Mouse (Mus musculus) fibroblast of lung, adult 2 months (primary cell): ENCODE data around the gene Ccdc183.
A peak's percentile ranks its signal among the peaks of the same experiment; 100 is the strongest.

Experiments
- DNase-seq: peaks from one replicate; pipeline ENCODE4 v3.0.0-alpha.2; 2011; ENCODE audit warnings: low read depth

The Ccdc183 gene

GRCm38 (mm10) chr2:25607761-25608622 is 9.5 kb downstream of the Ccdc183 start, which contains the start of gene Rabl6:
TSS of gene Rabl6 (minus strand) at chr2:25608521.
- DNase-seq, result peak; percentile 65

GRCm38 (mm10) chr2:25602526-25602925 is 15.0 kb downstream of the Ccdc183 start:
- DNase-seq, result no peak

- DNase-seq, result no peak
These were observed 17.4 kb downstream of the Ccdc183 start for GRCm38 (mm10) chr2:25600037-25600436.

- no peak for DNase-seq
These were observed 18.7 kb downstream of the Ccdc183 start for GRCm38 (mm10) chr2:25598749-25599148.

- DNase-seq, result no peak
These were observed 20.5 kb downstream of the Ccdc183 start for GRCm38 (mm10) chr2:25596765-25597510.

- no peak for DNase-seq
These were observed 25.6 kb downstream of the Ccdc183 start for GRCm38 (mm10) chr2:25591863-25592262.

- no peak for DNase-seq
These were observed 29.1 kb downstream of the Ccdc183 start for GRCm38 (mm10) chr2:25588227-25588907.

- DNase-seq, result no peak
These were observed 30.2 kb downstream of the Ccdc183 start for GRCm38 (mm10) chr2:25587290-25587689.

- DNase-seq, result no peak
These were observed 31.9 kb downstream of the Ccdc183 start for GRCm38 (mm10) chr2:25585601-25586000.

GRCm38 (mm10) chr2:25584856-25585255 is 32.6 kb downstream of the Ccdc183 start:
- DNase-seq, result no peak

GRCm38 (mm10) chr2:25584152-25584551 is 33.3 kb downstream of the Ccdc183 start:
- no peak for DNase-seq

- DNase-seq, result no peak
These were observed 33.9 kb downstream of the Ccdc183 start for GRCm38 (mm10) chr2:25583571-25583970.

GRCm38 (mm10) chr2:25583120-25583481 is 34.4 kb downstream of the Ccdc183 start:
- DNase-seq, result no peak

- no peak for DNase-seq
These were observed 34.9 kb downstream of the Ccdc183 start for GRCm38 (mm10) chr2:25582466-25583119.

- no peak for DNase-seq
These were observed 35.6 kb downstream of the Ccdc183 start for GRCm38 (mm10) chr2:25581901-25582301.

GRCm38 (mm10) chr2:25581294-25581864 is 36.1 kb downstream of the Ccdc183 start, which contains the start of gene Ajm1:
TSS of gene Ajm1 (minus strand) at chr2:25581757.
- DNase-seq, result no peak

GRCm38 (mm10) chr2:25580621-25581101 is 36.8 kb downstream of the Ccdc183 start:
- no peak for DNase-seq

- no peak for DNase-seq
These were observed 37.6 kb downstream of the Ccdc183 start for GRCm38 (mm10) chr2:25579737-25580460.

- DNase-seq, result no peak
These were observed 38.4 kb downstream of the Ccdc183 start for GRCm38 (mm10) chr2:25578796-25579736.
